Mouse (Mus musculus) urinary bladder, postnatal 14 days (tissue): ENCODE measurements around the gene Prss27.
A peak's percentile ranks its signal among the peaks of the same experiment; 100 is the strongest.

Experiments
- DNase-seq: peaks from one replicate; pipeline ENCODE4 v3.0.0; 2021; ENCODE audit warnings: low spot score

Prss27 gene

DNA sequence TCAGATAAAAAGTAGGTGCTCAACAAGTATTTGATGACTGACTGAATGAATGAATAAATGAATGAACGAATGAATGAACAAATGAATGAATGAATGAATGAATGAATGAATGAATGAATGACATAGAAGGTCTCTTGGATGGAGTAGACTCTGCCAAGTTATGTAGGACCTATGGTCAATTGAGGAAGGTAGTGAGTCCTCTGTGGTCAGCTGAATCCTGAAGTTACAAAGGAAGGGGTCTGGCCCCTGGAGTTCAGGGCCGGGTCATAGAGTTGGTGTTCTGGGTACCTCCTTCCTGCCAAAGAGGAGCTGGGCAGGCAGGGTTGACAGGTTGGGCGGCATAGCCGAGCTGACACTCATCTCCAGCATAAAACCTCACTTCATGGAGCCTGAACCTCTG, at the start of gene Prss27:
Gene Prss27, plus strand, starts transcription at position 301 of the 400 bp plus-strand sequence.
- peak; percentile 37 for DNase-seq

DNA sequence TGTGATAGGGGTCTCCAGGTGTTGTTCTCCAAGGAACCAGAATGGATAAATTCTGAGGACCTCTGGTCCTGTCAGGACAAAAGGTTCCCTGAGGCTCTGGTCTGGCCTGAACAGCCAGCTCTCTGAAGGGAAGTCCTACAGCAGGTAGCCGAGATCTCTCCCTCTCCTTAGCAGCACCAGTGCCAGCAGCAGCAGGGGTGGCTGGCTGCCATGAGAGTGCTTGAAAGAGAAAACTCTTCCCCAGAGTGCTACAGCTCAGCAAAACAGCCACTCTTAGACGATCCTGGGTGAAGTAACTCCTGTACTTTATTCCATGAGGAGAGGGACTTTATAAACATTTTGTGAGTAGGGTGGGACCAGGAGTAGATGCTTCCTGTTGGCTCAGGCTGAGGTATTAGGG, 48.1 kb upstream of the Prss27 start:
- DNase-seq = no peak

DNA sequence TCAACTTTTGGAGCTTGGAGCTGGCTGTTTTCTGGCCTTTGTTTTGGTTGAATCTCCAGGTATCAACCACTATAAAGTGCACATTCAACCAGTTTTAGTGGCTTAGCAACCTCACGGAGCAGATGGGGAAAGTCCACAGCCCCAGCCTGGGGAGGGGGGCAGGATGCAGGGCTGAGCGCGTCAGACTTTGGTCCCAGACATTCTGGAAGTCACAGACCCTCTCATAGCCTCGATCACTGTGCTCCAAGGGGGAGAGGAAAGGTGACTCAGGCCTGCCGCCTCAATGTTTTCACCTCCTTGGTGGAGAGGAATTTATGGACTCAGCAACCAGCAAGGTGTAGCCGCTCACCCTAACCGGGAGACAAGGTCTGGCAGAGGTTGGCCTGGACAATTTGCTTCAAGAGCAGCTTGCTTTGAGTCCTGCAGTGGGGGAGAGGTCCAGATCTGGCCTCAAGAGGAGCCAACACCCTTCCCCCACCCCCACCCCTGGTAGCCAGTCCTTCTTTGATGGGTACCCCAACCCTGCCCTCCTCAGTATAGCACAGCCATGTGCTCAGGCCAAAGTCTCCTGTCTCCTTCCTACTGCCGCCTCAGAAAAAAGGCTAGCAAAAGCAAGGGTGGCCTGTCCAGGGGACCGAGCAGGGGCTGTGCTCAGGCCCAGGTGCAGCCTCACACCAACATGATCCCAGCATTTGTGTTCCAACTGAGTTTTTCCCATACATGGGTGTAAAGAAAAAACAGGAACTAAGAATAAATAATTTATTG, 45.0 kb upstream of the Prss27 start:
- no peak for DNase-seq

DNA sequence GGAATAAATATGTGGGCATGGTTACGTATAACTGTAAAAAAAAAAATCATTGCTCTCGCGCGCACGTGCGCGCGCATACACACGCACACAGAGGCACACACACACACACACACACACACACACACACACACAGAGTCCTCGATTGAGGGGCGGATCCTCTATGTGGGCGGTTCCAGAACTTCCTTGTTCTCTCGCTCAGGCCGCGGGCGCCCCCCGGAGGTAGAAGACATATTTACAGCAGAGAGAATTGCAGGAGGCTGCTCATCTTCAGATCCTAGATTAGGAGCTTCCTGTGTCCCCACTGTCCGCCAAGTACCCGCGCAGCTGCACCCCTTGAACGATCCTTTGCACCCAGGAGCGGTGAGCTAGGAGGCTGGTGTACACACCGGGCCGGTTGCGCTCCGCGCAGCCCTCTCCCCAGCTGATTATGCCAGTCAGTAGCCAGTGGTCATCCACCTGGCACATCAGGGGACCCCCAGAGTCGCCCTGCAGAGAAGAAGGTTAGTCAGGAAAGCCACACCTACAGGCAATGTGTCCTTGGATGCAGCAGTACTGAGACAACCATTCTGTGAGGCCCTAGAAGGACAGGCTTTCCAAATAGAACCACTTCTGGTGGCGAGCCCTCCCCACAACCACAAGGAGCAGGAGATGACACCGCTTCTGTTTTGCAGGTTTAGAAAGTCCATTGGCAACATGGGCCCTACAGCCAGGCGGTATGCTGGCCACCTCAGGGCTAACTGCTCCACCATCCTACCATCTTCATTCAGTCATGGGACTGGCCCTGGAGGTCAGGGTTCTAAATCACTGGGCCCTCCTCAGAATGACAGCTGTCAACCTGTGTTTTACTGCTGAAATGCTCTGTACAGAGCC, 44.1 kb upstream of the Prss27 start:
- peak; percentile 96 for DNase-seq

DNA sequence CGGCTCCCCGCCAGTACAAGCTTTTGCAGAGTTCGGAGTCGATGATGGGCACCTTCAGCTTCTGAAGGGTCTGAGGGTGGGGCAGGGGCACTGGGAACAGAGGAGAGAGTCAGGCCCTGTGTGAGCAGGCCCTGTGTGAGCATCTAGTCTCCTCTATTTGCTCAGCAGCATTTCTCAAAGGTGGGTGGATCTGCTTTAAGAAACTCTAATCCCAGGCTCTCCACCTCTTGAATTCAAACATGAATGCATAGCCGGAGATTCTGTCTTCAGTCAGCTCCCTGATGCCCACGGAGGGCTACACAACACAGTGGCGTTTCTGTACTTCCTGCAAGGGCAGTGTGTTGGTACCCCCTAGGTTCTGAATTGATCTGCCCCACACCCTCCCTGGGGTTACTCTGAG, 43.3 kb upstream of the Prss27 start:
- no peak for DNase-seq

DNA sequence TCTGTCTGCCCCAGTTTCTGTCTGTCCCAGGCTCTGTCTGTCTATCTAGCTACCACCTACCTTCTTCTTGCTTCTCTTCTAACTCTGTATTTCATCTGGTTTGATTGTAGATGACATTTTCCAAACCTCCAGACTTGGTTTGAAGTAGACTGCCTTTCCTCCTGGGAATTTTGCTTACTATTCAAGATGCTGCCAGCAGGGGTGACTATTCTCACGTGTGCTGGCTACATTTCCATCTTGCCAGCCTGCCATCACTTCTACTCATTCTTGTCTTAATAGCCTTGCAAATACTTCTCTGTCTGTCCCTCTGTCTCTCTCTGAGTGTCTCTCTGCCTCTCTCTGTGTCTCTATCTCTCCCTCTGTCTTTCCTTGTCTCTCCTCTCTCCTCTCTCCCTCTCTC, 42.5 kb upstream of the Prss27 start:
- no peak for DNase-seq

DNA sequence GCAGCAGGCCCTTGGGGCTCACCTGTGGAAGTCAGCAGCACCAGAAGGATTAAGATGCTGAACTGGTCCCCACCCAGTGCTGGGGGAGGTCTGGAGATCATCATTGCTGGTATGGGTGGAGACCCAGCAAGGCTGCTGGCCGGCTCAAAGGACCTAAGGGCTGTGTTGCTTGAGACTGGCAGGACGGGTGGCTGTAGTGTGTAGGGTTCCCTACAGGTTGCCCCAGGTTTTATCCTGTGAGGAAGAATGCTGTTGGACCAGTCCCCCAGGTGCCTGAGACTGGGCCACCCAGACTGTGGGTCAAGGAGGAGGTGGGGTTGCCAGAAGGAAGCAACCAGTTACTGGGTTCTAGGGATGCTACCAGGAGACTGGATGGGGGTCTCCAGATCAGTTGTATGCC, 40.0 kb upstream of the Prss27 start, which contains the start of gene Prss22:
Gene Prss22, minus strand, starts transcription at position 200 of the 400 bp plus-strand sequence.
- peak; percentile 89 for DNase-seq

DNA sequence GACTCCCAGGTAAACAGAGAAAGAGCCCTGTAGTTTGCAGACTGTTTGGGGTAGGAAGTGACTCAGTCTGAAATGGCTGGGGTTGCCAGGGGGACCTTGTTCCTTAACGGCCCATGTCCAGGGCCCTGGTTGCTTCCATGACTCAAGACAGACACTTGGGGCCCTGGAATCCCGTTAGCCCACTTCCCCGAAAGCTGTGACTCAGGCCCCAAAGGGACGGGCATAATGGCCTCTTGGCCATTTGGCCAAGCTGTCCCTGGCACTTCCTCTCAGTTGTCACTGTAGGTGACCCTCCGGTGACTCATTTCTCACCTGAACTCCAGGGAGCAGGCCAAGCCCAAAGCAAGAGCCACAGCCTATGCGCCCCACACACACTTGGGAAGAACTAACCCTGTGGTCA, 39.6 kb upstream of the Prss27 start:
- peak; percentile 69 for DNase-seq

DNA sequence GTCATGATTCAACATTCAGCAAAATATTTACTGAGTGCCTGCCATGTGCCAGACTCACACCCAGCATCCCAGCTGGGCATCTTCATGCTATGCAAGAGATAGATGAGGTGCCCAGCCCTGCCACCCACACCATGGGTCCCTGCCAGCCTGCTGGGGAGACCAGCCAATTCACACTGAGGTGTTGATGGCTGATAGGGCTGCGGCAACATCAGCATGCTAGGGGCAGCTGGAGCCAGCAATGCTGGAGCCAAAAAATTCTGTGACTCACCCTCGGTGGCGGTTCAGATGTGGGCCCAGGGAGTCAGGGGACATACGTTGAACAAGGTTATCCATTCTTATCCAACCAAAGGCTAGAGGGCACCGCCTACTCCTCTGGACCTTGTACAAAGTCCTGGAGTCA, 37.5 kb upstream of the Prss27 start:
- DNase-seq = peak; percentile 53

DNA sequence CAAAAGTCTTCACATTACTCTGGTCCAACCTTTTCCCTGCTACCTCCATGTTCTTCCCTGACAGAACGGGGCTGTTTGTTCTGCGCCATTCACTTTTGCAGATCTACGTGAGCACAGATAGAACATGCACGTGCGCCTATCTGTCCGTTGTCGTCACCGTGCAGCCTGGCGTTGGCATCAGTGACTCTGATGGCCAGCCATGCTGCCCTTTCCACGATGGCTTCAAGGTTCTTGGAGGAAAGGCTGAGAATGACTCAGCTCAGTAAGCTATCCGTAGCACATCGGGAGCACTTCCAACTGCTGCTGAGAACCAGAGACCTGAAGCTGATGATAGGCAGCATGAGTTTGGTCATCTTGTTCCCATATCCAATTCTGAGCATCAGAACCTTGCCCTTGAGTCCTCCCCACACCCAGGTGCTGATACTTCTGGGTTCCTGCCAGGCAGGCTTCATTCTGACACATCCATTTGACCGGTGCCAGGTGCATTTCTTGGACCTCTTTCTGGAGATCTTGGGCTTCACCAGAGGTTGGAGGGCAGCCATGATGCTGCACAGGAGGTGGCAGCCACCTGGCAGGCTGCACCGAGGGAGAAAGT, 33.8 kb upstream of the Prss27 start:
- no peak for DNase-seq

DNA sequence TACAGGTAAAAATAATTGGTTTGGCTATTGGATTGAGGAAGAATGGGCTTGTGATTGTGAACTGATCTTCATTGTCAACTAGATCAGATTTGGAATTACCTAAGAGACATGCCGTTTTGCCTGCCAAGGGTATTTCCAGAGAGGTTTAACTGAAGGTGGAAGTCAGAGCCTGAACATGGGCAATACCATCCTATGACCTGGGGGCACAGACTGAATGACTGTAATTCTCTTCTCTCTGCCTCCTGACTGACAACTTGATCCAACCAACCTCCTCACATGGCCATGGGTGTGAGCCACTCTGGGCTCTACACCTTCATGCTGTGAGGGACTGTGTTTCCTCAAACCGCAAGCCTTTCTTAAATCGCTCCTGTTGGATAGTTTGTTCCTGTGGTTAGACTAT, 32.9 kb upstream of the Prss27 start:
- no peak for DNase-seq

DNA sequence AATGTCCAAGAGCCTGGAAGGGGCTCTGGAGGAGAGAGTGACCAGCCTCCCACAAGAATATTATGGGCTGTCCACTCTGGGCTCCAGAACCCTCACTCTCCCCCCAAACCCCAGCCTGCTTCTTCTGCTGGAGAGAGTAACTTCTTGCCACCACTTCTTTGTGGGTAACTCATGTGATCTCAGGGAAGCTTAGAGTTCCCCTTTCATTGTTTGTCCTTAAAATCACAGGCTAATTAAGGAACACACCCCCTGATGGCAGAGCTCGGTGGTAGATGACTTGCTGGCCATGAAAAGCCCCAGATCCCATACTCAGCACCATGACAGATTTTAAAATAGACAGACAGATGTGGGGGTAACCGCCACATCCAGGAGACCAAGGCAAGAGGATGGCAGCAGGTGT, 31.0 kb upstream of the Prss27 start:
- DNase-seq = no peak

DNA sequence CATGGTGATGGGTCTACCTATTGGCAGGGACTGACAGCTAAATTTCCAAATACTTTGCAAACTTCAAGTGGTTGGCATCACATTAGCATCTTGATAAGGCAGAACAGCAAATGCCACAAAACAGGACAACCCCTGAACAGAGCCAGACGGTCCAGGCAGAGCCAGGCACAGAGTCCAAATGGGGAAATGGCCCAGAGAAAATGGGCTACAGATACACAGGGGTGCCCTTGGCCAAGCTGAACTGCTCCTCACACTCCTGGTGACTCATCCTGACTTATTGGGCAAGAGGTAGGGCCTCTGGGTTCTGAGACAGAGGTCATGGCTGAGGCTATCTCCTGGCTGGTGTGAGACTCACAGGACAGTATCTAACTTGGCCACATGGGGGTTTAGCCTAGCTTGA, 30.6 kb upstream of the Prss27 start:
- peak; percentile 46 for DNase-seq

DNA sequence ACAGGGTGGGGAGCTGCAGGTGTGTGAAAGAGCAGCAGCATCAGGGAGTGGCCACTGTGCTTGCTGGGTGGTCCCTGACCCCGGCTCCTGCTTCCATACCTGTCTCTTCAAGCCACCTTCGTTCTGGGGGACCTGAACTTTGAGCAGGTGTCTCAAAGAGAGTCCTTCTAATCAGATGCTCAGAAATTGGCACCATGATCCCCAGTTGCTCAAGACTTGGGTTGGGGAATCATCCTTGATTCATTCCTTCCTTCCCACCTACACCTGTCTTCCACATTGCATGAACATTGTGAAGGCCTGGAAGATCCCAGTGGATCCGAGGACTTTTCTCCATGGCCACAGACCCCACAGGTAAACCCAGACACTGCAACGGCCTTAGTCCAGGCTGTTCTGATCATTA, 29.8 kb upstream of the Prss27 start:
- no peak for DNase-seq

DNA sequence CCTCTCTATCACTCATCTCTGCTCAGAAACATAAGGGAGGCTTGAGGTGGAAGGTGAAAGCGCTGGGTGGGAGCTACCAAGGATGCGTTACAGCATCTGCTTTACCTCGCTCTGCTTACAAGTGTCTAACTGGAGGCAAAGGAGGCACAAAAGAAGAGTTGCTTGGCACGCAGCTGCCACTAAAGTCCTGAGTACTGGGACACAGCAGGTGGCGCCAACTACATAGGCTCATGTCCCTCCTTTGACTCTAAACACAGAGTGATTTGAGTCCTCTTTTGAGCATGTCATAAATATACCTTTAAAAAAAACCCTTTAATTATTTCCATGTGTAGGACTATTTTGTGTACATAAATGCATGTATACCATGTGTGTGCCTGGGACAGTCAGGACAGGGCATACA, 28.3 kb upstream of the Prss27 start:
- no peak for DNase-seq

DNA sequence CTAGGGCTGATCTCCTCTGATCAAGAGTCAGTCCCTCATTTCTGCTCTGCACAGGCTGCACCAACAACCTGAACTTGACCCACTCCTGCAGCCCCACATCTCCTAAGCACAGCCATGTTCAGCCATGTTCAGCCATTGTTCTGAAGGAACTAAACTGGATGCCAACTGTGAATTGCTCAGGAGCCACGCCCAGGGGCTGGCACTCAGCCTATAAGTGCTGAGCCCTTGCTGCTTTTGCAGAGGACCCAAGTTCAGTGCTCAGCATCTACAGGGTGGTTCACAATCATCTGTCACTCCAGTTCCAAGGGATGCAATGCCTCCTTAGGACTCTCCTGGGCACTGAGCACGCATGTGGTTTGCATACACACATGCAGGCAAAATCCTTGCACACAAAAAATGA, 25.0 kb upstream of the Prss27 start:
- no peak for DNase-seq

DNA sequence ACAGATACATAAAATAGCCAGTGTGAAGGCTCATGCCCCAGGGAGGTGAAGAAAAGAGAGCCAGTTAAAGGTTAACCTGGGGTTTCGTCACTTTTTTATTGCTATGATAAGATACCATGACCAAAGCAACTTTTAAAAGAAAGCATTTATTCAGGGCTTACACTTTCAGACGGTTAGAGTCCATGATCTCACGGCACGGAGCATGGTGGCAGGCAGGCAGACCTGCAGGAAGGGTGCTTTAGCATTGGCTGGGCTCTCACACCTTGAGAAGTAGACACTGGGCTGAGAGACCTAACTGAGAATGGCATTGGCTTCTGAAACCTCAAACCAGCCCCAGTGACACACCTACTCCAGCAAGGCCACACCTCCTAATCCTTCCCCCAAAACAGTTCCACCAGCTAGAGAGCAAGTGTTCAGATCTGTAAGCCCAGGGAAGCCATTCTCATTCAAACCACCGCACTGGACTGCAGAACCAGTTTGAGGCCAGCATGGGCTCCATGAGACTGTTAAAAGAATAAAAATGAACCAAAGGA, 23.4 kb upstream of the Prss27 start:
- DNase-seq = no peak

DNA sequence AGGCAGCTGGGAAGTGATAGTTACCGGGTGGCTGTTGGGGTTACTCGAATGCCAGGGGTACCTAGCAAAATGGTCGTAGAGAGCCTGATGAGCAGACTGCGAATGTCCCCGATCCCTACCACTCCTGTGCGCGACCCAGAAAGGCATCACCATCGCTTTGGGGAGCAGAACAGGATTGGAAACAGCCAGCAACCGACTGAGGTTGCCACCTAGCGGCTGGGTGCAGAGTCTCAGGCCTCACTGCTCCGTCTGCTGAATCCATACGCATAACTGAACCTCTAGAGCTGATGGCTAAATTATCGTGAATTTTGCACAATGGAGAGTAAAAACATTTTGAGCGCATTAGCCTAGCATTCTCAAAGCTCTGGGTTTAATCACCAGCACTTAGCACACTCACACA, 22.2 kb upstream of the Prss27 start:
- DNase-seq = no peak

DNA sequence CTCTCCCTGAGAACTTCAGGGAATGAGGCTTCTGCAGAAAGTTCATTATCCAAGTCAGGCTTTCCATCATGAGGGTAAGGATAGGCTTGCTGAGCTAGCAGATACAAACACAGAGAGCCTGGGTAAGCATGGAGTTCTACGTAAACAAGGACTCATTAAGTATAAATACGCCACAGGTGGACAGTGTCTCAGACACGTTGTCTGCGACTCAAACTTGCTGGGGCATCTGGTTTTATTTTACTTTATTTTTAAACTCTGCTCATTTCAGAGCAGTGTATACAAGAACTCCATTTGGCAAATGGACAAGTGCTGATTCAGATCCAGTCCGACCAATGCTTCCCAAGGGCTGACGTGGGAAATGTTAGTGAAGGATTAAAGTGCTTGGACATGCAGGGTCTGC, 17.2 kb upstream of the Prss27 start:
- DNase-seq = peak; percentile 38

DNA sequence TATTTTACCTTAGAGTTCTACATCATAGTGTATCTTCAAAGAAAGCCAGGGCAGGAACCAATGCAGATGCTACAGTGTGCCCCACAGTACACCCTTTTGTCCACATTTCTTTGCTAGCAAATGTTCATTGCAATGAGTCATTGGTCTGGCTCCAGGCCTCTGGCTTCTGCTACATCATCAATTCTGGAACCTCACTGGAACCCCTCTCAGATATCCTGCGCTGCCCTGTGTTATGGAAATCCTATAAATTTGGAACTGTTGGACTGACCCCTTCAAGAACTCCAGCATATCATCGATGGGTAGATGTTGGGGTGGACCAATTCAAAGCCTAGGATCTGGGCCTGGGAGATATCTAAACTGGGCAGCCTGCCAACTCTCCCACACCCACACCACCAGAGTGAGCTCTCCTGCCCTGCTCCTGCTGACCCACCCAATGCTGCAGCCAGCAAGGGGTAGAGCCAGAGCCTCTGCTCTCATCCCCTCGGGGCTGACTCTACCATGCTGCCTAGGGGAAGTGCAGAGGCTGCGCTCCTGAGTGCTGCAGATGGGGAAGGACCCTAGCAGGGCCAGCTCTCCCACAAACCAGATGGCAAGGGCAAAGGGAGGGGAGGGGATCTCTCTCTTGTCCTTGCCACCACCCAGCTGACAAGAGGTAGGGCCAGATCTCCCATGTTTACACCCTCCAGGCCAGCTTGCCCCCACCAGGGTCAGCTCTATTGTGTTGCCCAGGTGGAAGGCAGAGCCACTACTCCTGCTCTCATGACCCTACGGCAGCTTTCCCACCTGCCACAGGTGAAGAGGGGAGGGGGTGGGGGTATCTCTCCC, 16.4 kb upstream of the Prss27 start:
- peak; percentile 64 for DNase-seq

DNA sequence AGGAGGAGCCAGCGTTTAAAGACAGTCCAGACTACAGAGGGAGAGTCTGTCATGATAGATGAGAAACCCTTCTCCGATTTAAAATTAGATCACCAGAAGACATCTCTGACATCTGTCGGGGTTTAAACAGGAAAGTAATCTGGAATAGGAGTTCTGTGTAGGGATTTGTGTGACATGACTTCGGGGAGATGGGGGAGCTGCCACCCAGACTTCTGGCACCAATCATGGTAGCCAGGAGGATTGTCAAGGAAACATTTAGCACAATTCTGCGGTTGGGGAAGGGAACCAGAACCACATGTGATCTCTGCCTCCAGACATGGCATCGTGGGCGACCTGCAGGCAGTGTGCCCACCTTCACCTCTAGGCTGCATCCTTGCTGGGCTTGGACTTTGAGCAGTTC, 8.5 kb upstream of the Prss27 start:
- no peak for DNase-seq

DNA sequence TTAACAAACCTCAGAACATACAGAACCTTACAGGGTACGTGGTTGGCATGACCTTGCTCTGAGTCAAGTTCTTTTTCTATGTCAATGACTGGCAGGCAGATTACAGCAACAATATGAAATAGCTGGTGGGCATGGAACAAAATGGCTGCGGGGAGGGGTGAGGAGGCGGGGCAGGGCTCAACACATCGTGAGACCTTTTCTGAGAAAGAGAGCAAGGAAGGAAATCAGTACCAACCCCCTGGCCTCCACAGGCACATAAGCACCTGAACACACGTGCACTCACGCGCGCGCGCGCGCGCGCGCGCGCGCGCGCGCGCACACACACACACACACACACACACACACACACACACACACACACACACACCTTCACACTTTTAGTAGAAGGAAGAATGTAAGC, 7.4 kb upstream of the Prss27 start:
- DNase-seq = no peak
